Mouse (Mus musculus) left cerebral cortex, adult 2 months (tissue): ENCODE measurements at regions not wholly inside any gene's neighbourhood (a gene's known extent, or its start where the extent isn't known, plus 50 kb on each side); places are given as distances from the start of the nearest gene placed in this dataset.
A peak's percentile ranks its signal among the peaks of the same experiment; 100 is the strongest.

Experiments
- DNase-seq, 2 experiments: peaks; one replicate each; pipeline ENCODE4 v3.0.0; 2021 to 2022; ENCODE audit warnings: low spot score in 2 of 2, mixed read lengths in 1 of 2; ENCODE audit errors: extremely low spot score in 1 of 2
- H3K27ac ChIP-seq: fragments of 200-600 bp; 2 replicates; pipeline ENCODE4 v1.8.1; 2022
- H3K4me3 ChIP-seq: fragments of 200-600 bp; 2 replicates; pipeline ENCODE4 v1.8.1; 2022
- CTCF ChIP-seq: fragments of 200-600 bp; IDR thresholded peaks from 2 replicates; pipeline ENCODE4 v1.8.1; 2022; ENCODE audit warnings: antibody characterized with exemption, mild to moderate bottlenecking, moderate library complexity
- intact Hi-C: fragments of 180-260 bp; cut with DNase I; formaldehyde crosslinking; loops from one replicate; pipeline ENCODE4 v1.15.1; 2025

DNA sequence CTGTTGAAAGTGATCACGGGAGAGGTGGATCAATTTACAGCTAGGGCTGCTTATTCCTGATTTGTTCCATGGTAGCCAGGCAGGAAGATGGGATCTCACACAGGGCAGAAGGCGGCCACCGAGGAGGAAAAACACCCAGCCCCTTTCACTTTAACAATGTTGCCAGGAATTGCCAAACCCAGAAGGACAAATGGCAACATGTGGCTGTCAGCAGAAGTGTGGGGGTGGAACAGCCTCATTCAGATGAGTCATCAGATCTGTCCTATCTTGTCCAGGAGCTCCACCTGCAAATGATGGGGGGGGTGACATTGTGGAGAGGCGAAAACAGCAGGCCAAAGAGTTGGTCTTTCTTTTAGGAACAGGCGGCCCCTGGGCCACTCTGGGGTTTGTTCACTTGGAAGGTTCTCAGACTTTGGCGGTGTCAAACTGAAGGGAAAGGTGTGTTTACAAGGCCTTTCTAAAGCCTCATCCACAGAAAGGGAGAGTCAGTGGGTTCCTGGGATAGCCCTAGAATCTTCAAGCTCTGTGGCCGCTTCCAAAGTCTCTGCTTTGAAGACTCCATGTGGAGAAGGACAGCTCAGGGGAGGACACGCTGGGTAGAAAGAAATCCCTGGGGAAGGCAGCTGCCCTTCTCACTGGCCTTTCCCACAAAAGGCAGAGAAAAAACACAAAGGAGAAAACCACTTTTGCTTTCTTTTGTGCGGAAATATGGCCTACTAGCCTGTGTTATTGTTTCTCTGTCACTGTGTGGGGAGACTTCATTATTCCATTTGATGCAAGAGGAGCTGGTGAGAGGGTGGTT lies 111.7 kb upstream of the Pgrmc2 start:
- DNase-seq, result peak in 1 of 2 experiments; percentile 17
- no peak for TF ChIP-seq CTCF
- Histone ChIP-seq H3K27ac (no peak overlapping the region), H3K4me3 (no peak overlapping the region)
- intact Hi-C loops, result no loop called here

- no peak for TF ChIP-seq CTCF
- Histone ChIP-seq H3K4me3 (no peak overlapping the region), H3K27ac (no peak overlapping the region)
- intact Hi-C loops, result no loop called here
- DNase-seq, result no peak
Observed at GRCm38 (mm10) chr3:41185305-41186097, 102.7 kb upstream of the Pgrmc2 start.

DNA sequence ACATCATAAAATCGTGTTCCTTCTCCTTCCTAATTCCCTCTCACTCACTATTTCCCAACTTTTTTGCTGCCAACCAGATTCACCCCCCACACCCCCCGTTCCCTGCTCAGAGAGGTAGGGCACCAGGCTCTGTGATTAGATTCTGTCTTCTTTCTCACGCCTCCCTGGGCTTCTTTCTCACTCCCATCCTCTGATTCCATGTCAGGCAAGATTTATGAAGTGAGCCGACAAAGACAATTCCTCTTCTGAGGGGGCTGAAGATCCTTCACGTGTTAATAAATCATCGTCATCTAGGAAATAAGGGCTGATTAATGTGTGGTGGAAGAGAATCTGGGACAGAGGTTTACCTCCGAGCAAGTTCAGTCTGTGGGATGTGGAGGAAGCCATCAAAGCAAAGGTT lies 101.5 kb upstream of the Pgrmc2 start:
- DNase-seq, result no peak

GRCm38 (mm10) chr3:41182900-41183595 lies 100.2 kb upstream of the Pgrmc2 start:
- no peak overlapping the region for H3K27ac ChIP-seq
- H3K4me3 ChIP-seq, result no peak overlapping the region
- intact Hi-C loops, result loop anchor here (2.0 to 5.0 kb wide), 3 partner anchors 141 to 419 kb away; no protein-coding TSS in a partner anchor
- TF ChIP-seq CTCF, result no peak
- DNase-seq, result no peak

More for the DNA sequence above, 101.5 kb upstream of the Pgrmc2 start:
- no peak for TF ChIP-seq CTCF
- intact Hi-C loops, result loop anchor here (5.0 kb wide), 2 partner anchors 142 to 418 kb away; no protein-coding TSS in a partner anchor
- H3K27ac ChIP-seq, result no peak overlapping the region
- H3K4me3 ChIP-seq, result no peak overlapping the region

GRCm38 (mm10) chr3:41182036-41182899 lies 99.4 kb upstream of the Pgrmc2 start:
- intact Hi-C loops, result loop anchor here (2.0 to 5.0 kb wide), 3 partner anchors 140 to 420 kb away; no protein-coding TSS in a partner anchor
- TF ChIP-seq CTCF, result peak; percentile 98
- Histone ChIP-seq H3K4me3 (no peak overlapping the region), H3K27ac (no peak overlapping the region)
- DNase-seq, result peak; percentile 84 to 85

- no peak for DNase-seq
- Histone ChIP-seq H3K4me3 (no peak overlapping the region), H3K27ac (no peak overlapping the region)
- TF ChIP-seq CTCF, result no peak
- intact Hi-C loops, result loop anchor here (5.0 kb wide), 2 partner anchors 139 to 421 kb away; no protein-coding TSS in a partner anchor
Observed at GRCm38 (mm10) chr3:41181438-41181837, 98.6 kb upstream of the Pgrmc2 start.

- intact Hi-C loops, result loop anchor here (5.0 kb wide), 2 partner anchors 139 to 421 kb away; no protein-coding TSS in a partner anchor
- no peak for DNase-seq
- TF ChIP-seq CTCF, result no peak
- H3K4me3 ChIP-seq, result no peak overlapping the region
- H3K27ac ChIP-seq, result no peak overlapping the region
Observed at GRCm38 (mm10) chr3:41180911-41181310, 98.1 kb upstream of the Pgrmc2 start.

DNA sequence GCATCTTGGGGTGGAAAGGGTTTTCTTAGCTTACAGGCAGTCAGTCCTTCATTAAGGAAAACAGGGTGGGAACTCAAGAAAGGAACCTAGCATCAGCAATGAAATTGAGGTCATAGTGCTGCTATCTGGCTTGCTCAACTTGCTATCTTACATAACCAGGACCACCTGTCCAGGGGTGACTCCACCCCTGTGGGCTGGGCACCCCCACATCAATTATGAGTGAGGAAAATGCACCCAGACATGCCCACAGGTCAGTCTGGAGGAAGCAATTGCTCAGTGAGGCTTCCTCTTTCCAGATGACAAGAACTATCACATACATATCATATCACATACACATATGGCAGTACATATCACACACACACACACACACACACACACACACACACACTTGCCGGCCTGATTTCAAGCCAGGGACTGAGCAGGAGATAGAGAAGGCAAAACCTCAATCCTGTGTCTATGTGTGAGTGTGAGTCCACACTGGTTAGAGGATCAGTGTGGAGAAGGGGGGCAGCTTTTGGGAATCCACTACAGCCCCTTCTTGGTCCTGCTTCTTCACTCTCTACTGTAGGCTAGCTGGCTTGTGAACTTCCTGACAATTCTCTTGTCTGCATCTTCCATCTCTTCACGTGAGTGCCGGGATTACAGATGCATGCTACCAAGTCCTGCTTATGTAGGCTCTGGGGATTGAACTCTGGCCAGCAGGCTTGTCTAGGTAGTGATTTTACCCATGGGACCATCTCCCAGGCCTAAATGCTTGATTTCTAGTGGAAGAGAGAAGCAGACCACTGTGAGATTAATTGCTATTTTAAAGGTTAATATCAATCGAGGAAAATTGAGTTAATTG lies 96.4 kb upstream of the Pgrmc2 start:
- TF ChIP-seq CTCF, result no peak
- Histone ChIP-seq H3K27ac (no peak overlapping the region), H3K4me3 (no peak overlapping the region)
- no peak for DNase-seq
- intact Hi-C loops, result no loop called here

- no peak for DNase-seq
- intact Hi-C loops, result no loop called here
- no peak overlapping the region for H3K27ac ChIP-seq
- no peak for TF ChIP-seq CTCF
- no peak overlapping the region for H3K4me3 ChIP-seq
Observed at GRCm38 (mm10) chr3:41177124-41177523, 94.3 kb upstream of the Pgrmc2 start.

GRCm38 (mm10) chr3:41175356-41175755 lies 92.5 kb upstream of the Pgrmc2 start:
- Histone ChIP-seq H3K27ac (no peak overlapping the region), H3K4me3 (no peak overlapping the region)
- TF ChIP-seq CTCF, result no peak
- no peak for DNase-seq
- intact Hi-C loops, result no loop called here
